Mouse (Mus musculus): ENCODE measurements around the gene Ulk2.
"Not testable (repeated sequence)": the region's sequence is repeated elsewhere in the genome, so short reads cannot be mapped to it uniquely, and the experiment has no call there.

Gene Ulk2

GRCm38 (mm10) chr11:61854988-61855411 is at the start of gene Ulk2:
Gene Ulk2 (minus strand): TSS chr11:61855073.
- peak; percentile 68 for DNase-seq (ENCODE audit: low spot score)

GRCm38 (mm10) chr11:61882183-61882582 is 27.3 kb upstream of the Ulk2 start:
- peak; percentile 6 for DNase-seq (ENCODE audit: low spot score)

DNA sequence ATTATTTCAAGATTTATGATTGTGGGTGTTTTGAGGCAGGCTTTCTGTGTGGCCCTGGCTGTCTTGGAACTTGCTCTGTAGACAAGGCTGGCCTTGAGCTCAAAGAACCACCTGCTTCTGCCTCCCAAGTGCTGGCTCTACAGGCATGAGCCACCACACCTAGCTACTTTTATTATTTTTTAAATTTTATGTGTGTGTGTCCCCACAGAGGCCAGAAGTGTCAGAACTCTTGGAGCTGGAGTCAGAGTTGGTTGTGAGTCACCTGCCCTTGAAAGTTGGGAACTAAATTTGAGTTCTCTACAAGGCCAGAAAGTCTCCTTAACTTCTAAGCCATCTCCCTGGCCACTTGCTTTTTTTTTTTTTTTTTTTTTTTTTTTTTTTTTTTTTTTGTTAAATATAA is 25.0 kb upstream of the Ulk2 start:
- DNase-seq (ENCODE audit: low spot score) = no peak

- no peak for DNase-seq (ENCODE audit: low spot score)
Measured at GRCm38 (mm10) chr11:61871881-61872280, 17.0 kb upstream of the Ulk2 start.

GRCm38 (mm10) chr11:61866856-61867255 is 12.0 kb upstream of the Ulk2 start:
- DNase-seq (ENCODE audit: low spot score) = no peak

- DNase-seq (ENCODE audit: low spot score) = no peak
Measured at GRCm38 (mm10) chr11:61861781-61862547, 7.1 kb upstream of the Ulk2 start.

DNA sequence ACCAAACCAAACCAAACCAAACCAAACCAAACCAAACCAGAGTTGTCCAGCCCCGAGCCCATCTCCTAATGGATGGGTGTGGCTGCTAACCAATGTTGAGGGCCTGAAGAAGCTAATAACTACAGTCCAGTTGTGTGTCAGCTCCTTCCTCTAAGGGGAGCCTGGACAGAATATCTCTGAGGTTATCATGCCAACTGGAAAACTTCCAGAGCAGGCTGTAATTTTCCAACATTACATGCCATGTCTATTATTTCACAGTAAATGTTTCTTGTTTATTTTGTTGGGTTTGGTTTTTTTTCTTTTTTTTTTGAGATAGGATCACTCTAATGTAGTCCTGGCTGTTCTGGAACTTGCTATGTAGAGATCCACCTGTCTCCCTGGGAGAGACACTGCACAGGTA is 4.4 kb upstream of the Ulk2 start:
- DNase-seq (ENCODE audit: low spot score) = no peak

DNA sequence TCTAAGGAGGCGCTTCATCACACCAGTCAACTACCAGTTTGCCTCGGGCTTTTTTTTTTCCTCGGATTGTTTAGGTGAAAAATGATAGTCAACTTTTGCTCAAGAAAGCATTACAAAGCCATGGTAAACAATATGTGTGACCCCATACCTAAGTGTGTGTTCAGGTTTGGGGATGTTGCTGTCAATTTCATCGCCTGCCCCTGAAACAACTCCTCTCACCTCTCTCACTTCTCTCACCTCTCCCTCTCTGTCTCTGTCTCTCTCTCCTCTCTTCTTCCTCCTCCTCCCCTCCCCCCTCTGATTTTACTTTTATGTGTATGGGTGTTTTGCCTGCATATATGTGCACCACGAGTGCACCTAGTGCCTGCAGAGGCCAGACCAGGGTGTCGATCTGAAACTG is 666 bp upstream of the Ulk2 start:
- DNase-seq (ENCODE audit: low spot score) = no peak

- DNase-seq (ENCODE audit: low spot score) = peak; percentile 73
Measured at GRCm38 (mm10) chr11:61854211-61854987, 474 bp downstream of the Ulk2 start.

DNA sequence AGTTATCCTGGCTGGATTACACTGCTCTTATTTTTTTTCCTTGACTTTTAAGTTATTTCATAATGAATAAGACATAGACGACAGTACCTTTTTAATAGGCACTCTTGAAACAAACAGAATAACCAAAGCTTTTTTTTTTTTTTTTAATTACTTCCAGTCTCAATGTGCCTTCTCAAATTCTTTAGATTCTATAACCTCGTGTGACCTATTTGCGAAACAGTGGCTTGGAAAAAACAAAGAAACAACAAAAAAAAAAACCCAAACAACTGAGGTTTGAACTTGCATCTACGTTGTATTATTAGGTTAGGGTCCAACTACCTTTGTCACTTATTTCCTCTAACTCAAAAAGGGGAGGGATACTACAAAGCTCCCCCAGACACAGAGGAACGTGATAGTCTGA is 1.2 kb downstream of the Ulk2 start:
- DNase-seq (ENCODE audit: low spot score) = no peak

GRCm38 (mm10) chr11:61852916-61853315 is 2.0 kb downstream of the Ulk2 start:
- DNase-seq (ENCODE audit: low spot score) = no peak

- DNase-seq (ENCODE audit: low spot score) = no peak
Measured at GRCm38 (mm10) chr11:61851195-61851594, 3.7 kb downstream of the Ulk2 start.

GRCm38 (mm10) chr11:61840663-61841062 is 14.2 kb downstream of the Ulk2 start:
- DNase-seq (ENCODE audit: low spot score) = not testable (repeated sequence)

- no peak for DNase-seq (ENCODE audit: low spot score)
Measured at GRCm38 (mm10) chr11:61839940-61840339, 14.9 kb downstream of the Ulk2 start.

GRCm38 (mm10) chr11:61839182-61839581 is 15.7 kb downstream of the Ulk2 start:
- no peak for DNase-seq (ENCODE audit: low spot score)

DNA sequence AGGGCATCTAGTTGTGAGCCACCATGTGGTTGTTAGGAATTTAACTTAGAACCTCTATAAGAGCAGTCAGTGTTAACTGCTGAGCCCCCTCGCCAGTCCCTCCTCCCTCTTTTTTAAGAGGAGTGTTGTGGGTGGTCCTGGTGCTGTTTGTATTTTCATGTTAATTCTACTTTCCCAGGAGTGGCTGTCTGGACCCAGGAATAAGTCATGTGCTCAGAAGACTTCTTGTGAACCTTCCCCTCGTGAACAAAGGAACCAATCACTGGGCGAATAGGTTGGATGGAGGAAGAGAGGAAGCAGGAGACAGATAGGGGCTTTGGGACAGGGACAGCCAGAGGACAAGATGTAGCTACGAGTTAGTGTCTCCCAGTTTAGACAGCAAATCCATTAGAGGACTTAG is 45.1 kb downstream of the Ulk2 start:
- no peak for DNase-seq (ENCODE audit: low spot score)

- DNase-seq (ENCODE audit: low spot score) = no peak
Measured at GRCm38 (mm10) chr11:61808551-61809117, 46.2 kb downstream of the Ulk2 start.

DNA sequence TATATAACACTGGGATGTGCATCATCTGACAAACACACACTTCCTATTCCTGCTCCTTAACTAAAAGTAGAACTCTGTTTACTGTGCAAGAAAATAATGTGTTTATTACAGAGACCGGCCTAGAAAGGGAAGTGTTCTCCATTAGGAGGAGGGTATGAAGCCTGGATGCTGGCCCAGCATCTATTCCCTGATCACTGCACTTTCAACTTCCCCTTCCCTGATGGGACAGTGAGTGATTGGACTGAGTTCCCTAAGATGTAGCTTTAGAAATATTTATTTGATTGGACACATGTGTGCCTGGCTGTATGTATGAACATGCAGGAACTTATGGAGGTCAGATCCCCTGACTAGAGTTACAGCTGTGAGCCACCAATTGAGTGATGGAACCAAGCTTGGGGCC is 61.4 kb downstream of the Ulk2 start:
- DNase-seq (ENCODE audit: low spot score) = no peak

DNA sequence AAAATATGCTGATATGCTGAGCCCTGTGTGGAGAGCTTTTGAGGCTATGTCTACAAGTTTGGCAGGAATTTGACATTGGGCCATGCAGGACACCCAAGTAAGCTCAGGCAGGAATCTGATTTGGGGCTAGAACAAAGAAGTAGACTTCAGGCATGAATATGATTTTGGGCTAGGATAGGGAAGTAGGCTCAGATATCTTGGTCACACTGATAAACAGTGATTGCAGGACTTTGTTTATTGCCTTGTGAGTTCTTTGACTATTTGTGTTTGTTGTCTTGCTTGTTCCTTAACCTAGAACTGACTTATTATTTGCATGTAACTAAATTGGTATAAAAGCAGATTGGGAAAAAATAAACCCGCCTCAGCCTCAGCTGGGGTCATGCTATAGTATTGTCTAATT is 66.3 kb downstream of the Ulk2 start:
- no peak for DNase-seq (ENCODE audit: low spot score)

GRCm38 (mm10) chr11:61782526-61782925 is 72.3 kb downstream of the Ulk2 start:
- not testable (repeated sequence) for DNase-seq (ENCODE audit: low spot score)

GRCm38 (mm10) chr11:61774551-61775149 is 80.2 kb downstream of the Ulk2 start:
- no peak for DNase-seq (ENCODE audit: low spot score)

- DNase-seq (ENCODE audit: low spot score) = peak; percentile 98
Measured at GRCm38 (mm10) chr11:61761584-61762407, 93.1 kb downstream of the Ulk2 start, which contains the start of gene Prpsap2. Gene Prpsap2 (minus strand): TSS chr11:61762088.
